Mouse (Mus musculus) mature B cell (primary cell): Measurements from ENCODE around the gene Scn3b.

Experiments
- in situ Hi-C: fragments of 300-500 bp; cut with MboI; formaldehyde crosslinking; loops from 2 replicates; pipeline ENCODE4 v1.14.3; 2019

Gene Scn3b

DNA sequence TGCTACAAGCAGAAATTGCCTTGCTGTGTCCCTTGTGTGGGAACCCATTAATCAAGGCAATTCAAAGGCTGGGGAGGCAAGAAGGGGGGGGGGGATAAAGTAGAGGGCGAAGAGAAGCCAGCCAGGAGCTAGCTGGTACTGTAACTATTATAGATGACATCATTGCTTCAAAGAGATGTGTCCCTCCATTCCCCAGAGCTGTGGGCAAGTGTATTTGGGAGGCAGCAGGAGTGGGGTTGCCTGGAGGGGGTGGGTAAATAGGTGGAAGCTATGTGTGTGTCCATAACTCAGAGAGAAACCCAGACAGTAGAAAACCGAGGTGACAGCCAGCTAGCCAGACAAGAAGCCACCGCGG lies 292 bp upstream of the Scn3b start:
- in situ Hi-C loops = no loop called here

GRCm38 (mm10) chr9:40269880-40270279 lies 863 bp downstream of the Scn3b start:
- in situ Hi-C loops = no loop called here

DNA sequence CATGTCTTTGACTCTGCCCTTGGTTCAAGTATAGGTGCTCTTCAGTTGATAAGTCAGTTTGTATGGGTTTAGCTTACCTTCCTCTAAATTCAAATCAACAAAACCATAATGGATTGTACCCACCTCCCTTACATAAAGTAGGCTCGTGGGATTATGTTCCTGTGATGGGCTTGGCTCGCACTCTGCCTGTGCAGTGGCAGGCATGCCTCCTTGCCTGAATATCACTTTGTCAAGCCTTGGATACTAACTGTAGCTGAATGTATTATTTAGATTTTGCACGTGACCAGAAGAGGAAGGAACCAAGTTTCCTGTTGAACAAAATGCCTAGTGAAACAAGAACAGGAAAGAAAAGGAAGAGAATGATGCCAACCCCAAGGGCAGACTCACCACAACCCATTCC lies 2.1 kb downstream of the Scn3b start:
- in situ Hi-C loops = no loop called here

GRCm38 (mm10) chr9:40272822-40273221 lies 3.8 kb downstream of the Scn3b start:
- in situ Hi-C loops = no loop called here

DNA sequence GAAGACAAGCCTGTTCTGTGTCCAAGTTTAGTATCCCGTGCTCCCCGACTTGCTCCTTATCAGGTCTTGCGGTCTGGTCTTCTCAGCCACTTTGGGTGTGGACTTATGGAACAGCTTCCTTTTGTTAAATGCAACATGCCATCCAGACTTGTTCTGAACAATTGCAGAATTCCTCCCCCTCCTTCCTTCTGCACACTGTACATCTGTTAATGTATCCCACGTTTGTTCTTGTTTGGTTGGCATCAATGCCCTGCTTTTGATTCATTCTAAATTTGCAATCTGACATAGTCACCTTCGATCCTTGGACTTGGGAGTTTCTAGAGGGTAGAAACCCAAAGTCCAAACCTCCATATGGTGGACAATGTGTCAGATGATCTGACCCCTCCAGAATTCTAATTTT lies 6.9 kb downstream of the Scn3b start:
- in situ Hi-C loops = no loop called here

GRCm38 (mm10) chr9:40277671-40278070 lies 8.7 kb downstream of the Scn3b start:
- in situ Hi-C loops = no loop called here

GRCm38 (mm10) chr9:40279438-40279837 lies 10.4 kb downstream of the Scn3b start:
- in situ Hi-C loops = no loop called here

DNA sequence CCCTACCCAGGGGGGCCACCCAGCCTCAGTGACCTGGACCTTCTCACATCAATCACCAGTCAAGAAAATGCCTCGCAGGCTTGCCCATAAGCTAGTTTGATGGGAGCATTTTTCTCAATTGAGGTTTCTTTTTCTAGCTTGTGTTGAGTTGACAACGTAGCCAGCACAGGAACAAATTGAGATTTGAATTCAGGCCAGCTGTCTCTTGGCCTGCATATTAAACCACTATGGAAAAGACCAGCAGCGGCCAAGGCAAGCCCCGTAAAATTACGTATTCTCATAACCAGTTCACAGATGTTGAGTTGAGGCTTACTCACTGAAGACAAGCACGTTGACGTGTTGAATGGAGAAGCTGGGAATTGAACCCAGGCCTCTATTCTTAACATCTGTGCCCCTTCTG lies 14.0 kb downstream of the Scn3b start:
- in situ Hi-C loops = no loop called here

GRCm38 (mm10) chr9:40292475-40292874 lies 23.5 kb downstream of the Scn3b start:
- in situ Hi-C loops = no loop called here

DNA sequence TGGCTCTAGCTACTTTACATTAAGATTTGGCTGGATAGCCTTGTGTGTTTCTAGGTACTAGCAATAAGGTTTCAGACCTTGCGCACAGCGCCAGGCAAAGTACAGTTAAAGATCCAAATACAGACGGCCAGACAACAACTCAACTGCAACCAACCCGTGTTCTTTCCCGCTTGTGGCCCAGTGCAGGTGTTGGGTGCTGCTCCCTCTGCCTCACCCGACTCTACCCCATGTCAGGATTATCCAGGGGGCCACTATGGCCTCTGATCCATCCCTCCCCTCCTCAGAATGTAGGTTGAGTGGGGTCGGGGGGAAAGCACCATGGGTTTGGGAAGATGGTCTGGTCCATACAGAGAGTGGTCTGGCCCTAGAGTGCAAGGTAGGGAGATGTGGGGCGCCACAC lies 24.3 kb downstream of the Scn3b start:
- in situ Hi-C loops = no loop called here

- in situ Hi-C loops = no loop called here
These were observed 24.7 kb downstream of the Scn3b start for GRCm38 (mm10) chr9:40293740-40294139.

GRCm38 (mm10) chr9:40294210-40294609 lies 25.2 kb downstream of the Scn3b start:
- in situ Hi-C loops = no loop called here

DNA sequence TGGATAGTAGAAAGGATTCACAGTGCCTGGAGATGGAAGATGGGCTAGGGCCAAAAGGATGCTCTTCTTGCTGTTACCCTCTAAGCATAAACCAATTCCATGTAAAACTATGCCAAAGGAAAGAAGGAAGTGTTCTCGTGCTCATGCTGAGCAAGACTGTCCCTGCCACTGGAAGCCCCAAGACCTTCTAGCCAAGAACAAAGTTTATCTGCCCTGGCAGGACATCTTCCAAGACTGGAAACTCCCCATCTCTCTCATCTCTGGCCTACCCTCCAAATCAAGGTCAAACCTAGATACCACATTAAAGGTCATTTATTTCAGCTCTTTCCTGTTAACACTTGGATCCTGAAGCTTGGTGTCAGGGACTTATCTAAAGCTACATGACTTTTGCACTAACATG lies 25.8 kb downstream of the Scn3b start:
- in situ Hi-C loops = no loop called here

- in situ Hi-C loops = no loop called here
These were observed 27.2 kb downstream of the Scn3b start for GRCm38 (mm10) chr9:40296251-40296650.

GRCm38 (mm10) chr9:40297969-40298368 lies 29.0 kb downstream of the Scn3b start:
- in situ Hi-C loops = no loop called here

DNA sequence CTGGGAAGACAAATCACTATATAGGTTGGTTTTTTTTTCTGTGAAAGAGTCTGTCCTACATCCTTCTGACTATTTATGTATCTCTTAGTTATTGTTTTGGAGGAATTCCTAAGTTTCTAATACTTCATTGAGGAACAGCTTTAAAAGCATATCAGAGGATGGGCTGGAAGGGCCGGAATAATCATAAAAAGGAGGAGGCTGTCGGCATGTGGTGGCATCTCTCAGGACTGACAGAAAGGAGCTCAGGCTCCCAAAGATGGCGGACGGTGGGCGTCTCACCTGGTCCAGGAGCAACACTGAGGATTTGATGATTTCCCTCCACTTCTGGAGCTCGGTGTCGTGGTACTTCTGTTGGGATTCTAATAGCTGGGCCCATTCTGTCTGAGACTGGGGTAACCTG lies 30.3 kb downstream of the Scn3b start:
- in situ Hi-C loops = no loop called here

DNA sequence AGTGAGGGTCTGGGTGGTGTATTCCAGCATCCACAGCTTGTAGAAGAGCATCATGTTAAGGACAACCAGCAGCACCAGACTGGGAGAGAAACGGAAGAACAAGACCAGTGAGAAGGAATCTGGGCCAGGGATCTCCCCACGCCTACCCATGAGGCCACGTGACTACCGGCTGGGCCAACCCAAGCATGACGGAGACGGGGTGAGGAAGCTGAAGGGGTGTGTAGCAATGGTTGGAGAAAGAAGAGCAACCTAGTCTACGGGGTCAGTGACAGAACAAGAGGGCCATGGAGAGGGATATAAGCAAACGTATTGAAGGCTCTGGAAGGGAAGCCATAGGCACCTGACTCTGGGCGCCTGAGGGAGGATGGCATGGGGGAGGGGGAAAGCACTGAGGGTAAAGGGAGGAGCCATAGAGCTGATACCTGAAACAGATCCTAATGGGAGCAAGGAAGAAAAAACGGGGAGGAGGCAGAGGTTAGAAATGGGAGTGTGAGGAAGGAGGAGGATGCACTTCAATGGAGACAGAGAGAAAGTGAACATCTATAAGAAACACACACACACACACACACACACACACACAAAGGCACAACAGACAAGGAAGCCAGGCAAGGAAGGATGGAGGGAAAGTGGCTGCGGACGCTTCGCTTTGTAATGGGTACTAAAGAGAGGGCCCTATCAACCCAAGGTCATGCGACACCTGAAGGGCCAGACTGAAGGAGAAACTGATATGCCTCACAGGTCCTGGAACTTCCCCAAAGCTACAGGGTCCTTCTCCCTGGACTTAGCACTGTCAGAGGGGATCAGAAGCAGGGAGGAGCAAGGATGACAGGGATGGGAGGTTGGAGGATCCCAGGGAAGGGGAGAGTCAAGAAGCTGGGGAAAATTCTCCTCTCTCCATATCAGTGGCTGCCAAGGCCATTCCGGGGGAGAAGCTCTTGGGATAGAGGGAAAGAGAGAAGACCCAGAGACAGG lies 31.3 kb downstream of the Scn3b start:
- in situ Hi-C loops = no loop called here

DNA sequence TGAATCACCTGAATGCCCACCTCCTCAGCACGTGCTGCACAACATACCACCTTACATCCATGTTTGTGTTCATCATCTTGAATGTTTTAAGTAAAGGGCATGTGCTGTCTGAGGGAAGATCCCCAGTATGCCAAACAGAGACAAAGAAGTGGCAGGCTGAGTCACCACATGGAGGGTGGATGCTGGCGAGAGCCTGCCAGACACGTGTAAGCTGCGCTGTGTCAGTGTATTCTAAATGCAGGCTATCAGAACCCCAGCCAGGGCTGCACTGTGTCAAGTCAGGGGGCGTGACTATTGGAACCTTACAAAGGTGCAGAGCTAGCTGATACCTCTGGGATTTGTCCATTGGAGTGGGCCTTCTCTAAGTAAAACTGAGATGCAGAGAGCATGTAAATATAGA lies 32.5 kb downstream of the Scn3b start:
- in situ Hi-C loops = no loop called here

DNA sequence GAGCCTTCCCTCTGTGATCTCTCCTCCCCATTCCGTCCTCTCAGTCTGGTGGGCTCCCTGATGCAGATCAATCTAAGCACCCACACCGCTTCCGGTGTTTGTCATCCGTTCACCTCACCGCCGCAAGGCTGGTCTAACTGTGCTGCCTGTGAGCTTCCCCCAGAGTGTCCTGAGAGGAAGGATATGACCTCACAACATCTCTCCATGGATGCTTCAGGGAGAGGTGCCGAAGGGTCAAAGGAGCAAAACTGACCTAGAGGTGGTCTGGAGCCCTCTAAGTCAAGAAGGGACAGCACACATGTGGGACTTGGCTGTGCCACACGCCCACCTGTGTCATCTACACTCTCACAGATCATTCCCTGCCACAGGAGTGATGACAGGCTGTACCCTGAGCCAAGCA lies 33.4 kb downstream of the Scn3b start:
- in situ Hi-C loops = no loop called here

- in situ Hi-C loops = no loop called here
These were observed 35.2 kb downstream of the Scn3b start for GRCm38 (mm10) chr9:40304243-40304642.

DNA sequence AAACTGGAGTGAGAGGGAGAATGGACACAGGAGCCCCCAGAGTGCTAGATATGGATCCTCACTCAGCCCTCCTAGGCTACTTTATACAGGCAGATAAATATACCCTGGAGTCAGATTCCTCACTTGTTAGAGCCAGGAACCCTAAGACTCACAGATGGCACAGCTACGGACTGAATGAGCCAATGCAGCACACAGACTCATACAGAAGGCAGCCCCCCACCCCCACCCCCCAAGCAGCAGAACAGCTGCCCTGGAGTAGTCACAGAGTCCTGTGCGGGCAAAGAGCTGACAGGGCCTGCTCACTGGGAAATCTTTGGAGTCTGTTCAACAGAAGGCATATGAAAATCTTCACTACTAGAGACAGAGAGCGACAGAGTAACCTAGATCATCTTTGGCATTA lies 38.3 kb downstream of the Scn3b start:
- in situ Hi-C loops = no loop called here

DNA sequence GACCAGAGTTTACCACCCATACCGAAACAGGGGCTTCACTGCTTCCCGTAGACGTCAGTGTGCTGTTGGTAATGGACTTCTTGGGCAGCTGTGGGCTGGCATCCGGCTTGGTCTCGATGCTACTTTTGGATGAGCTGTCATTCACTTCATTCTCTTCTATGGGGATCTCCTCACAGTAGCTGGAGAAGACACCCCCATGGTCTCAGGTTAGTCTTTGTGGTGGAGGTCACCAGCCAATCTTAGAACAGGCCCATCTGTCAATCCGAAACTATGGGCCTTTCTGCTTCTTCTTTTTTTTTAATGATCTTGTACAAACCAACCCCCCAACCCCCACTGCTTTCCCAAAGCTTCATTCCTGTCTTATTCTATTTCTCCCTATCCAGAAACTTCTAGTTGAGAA lies 40.9 kb downstream of the Scn3b start:
- in situ Hi-C loops = no loop called here

GRCm38 (mm10) chr9:40311813-40312212 lies 42.8 kb downstream of the Scn3b start:
- in situ Hi-C loops = no loop called here
